Mouse (Mus musculus) gastrocnemius, adult 2 months (tissue): Measurements from ENCODE around the gene Bend5. TPM values are rescaled to one million over a fixed set of nuclear protein-coding genes. Genes with fewer than 3 reads are reported as not detected.

Source experiments
- DNase-seq: peaks from one replicate; pipeline ENCODE4 v3.0.0; 2022
- H3K27ac ChIP-seq: fragments of 200-600 bp; 2 replicates; pipeline ENCODE4 v1.8.1; 2022; ENCODE audit warnings: mild to moderate bottlenecking
- H3K4me3 ChIP-seq: fragments of 200-600 bp; 2 replicates; pipeline ENCODE4 v1.8.1; 2022; ENCODE audit warnings: mild to moderate bottlenecking, moderate library complexity
- CTCF ChIP-seq: fragments of 200-600 bp; IDR thresholded peaks from 2 replicates; pipeline ENCODE4 v1.8.1; 2022; ENCODE audit warnings: antibody characterized with exemption, mild to moderate bottlenecking, moderate library complexity
- intact Hi-C: fragments of 180-260 bp; cut with DNase I; formaldehyde crosslinking; loops from one replicate; pipeline ENCODE4 v1.15.1; 2025
- total RNA-seq, 2 experiments: library from RNA; stranded (reverse); gene quantifications; 2 replicates each; pipeline ENCODE4 v1.2.3; 2021

Gene Bend5
- total RNA-seq, 2 experiments from 2014 or later = 0.15 to 0.33 TPM

GRCm38 (mm10) chr4:111475374-111475971, 60.7 kb downstream of the Bend5 start:
- H3K27ac ChIP-seq = no peak overlapping the region
- DNase-seq = no peak
- H3K4me3 ChIP-seq = no peak overlapping the region
- intact Hi-C loops = no loop called here
- TF ChIP-seq CTCF = no peak

GRCm38 (mm10) chr4:111477507-111477906, 62.7 kb downstream of the Bend5 start:
- Histone ChIP-seq H3K27ac (no peak overlapping the region), H3K4me3 (no peak overlapping the region)
- no peak for DNase-seq
- no peak for TF ChIP-seq CTCF
- intact Hi-C loops = no loop called here

GRCm38 (mm10) chr4:111483499-111483898, 68.7 kb downstream of the Bend5 start:
- no peak for DNase-seq
- TF ChIP-seq CTCF = no peak
- Histone ChIP-seq H3K27ac (no peak overlapping the region), H3K4me3 (no peak overlapping the region)
- intact Hi-C loops = no loop called here

- no peak for TF ChIP-seq CTCF
- DNase-seq = peak; percentile 47
- Histone ChIP-seq H3K4me3 (no peak overlapping the region), H3K27ac (no peak overlapping the region)
- intact Hi-C loops = no loop called here
Measured at GRCm38 (mm10) chr4:111485189-111485588, 70.4 kb downstream of the Bend5 start.

DNA sequence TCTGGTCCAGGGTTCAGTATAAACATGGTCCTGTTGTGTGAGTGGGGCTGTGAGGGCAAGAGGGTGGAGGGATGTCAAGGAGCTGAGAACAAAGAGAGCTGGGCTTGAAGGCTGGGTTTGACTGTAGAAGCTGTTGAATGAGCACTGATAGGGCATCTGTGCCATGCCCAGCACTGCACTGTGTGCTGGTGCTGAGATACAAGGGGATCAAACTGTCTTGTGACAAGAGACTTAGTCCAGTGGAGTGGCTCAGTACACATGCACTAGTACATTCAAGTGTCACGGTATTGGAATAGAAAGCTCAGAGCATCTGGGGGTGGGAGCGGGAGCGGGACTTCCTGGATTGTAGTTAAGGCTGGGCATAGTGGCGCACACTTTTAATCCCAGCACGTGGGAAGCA, 71.4 kb downstream of the Bend5 start:
- TF ChIP-seq CTCF = no peak
- DNase-seq = no peak
- intact Hi-C loops = no loop called here
- H3K4me3 ChIP-seq = no peak overlapping the region
- H3K27ac ChIP-seq = no peak overlapping the region

- TF ChIP-seq CTCF = no peak
- no peak overlapping the region for H3K27ac ChIP-seq
- DNase-seq = no peak
- intact Hi-C loops = no loop called here
- no peak overlapping the region for H3K4me3 ChIP-seq
Measured at GRCm38 (mm10) chr4:111487233-111487843, 72.5 kb downstream of the Bend5 start.

DNA sequence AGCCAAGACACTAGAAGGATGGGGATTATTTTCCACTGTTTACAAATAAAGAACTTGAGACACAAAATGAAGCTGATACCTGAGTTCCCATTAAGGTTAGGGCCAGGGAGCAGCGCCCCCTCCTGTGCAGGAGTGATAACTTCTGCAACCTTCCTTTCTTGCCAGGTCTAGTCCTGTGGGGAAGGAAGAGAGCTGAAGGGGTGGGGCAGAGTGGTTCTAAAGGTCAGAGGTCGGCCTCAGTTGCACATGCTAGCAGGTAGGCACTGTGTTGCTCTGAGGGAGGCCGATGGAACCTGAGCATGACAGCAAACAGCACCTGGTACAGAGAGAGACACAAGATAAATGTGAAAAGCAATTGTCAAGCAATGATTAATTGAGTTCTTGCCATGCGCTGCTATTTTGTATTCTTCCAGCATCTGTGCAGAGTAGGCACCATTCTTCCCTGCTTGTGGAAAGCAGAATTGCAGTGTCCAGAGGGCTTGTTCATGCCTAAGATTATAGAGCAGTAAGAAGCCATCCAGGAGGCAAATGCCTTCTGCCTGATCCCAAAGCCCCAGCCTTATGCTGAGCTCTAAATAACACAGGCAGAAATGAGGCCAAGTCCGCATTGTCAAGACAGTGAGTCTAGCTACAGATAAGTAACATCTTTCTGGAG, 79.1 kb downstream of the Bend5 start:
- no peak overlapping the region for H3K27ac ChIP-seq
- intact Hi-C loops = no loop called here
- TF ChIP-seq CTCF = peak; percentile 28; the same call in 1 of the 2 replicates
- H3K4me3 ChIP-seq = no peak overlapping the region
- no peak for DNase-seq

DNA sequence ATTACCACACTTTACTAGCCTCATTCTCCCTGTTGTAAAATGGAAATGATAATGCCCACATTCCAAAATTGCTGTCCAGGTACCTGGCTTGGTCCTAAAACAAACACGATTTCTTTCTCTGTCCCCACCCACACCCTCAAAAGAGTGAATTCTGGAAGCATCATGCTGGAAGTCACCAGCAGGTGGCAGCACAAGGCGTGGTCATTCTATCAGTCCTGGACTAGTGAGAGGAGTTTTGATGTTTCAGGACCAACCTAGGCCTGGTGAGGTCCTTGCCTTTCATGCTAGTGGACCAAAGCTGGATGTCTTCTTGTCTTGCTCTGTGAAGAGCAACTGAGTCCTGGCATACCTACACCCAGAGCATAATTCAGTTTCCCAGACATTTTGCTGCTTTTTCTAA, 81.1 kb downstream of the Bend5 start:
- TF ChIP-seq CTCF = peak; percentile 78
- Histone ChIP-seq H3K4me3 (no peak overlapping the region), H3K27ac (no peak overlapping the region)
- intact Hi-C loops = loop anchor here (2.0 kb wide), 1 partner anchor 131 kb away; no protein-coding TSS in a partner anchor
- DNase-seq = peak; percentile 60

- no peak for TF ChIP-seq CTCF
- Histone ChIP-seq H3K4me3 (no peak overlapping the region), H3K27ac (no peak overlapping the region)
- intact Hi-C loops = no loop called here
- no peak for DNase-seq
Measured at GRCm38 (mm10) chr4:111498751-111499150, 83.9 kb downstream of the Bend5 start.

- no peak for TF ChIP-seq CTCF
- DNase-seq = no peak
- H3K4me3 ChIP-seq = no peak overlapping the region
- intact Hi-C loops = no loop called here
- no peak overlapping the region for H3K27ac ChIP-seq
Measured at GRCm38 (mm10) chr4:111501441-111501840, 86.6 kb downstream of the Bend5 start.

DNA sequence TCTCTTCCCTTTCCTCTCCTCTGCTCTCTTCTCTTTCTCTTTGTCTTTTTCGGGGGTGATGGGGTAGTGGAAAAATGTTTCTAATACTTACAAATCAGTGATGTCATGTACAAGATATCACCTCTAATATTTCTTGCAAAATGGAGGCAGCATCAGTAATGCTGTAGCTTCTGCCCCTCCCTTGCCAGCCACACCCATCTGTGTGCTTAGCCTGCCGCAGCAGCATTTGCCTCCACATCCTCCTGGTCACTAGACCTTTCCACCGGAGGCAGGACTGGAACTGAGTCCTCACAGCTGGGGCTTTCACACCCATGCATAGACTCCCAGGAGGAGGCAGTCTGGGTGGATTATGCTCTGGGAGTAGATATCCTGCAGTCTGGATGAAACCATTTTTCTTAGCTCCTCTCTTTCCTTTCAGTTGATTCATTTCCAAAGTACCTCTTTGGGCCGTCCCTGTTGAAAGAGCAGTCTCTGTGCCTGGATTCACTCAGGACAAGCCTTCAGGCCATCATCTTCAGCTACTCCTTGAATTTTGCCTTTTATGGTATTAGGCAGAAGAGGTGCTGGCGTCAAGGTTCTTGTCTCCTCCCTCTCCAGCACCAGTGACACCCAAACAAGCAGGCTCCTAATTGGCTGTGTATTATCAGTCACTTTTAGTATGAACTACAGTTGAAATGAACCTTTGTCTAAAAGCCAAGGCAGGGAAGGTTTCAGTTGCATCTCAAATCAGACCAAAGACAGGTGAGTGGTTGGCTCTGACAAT, 88.3 kb downstream of the Bend5 start:
- Histone ChIP-seq H3K4me3 (no peak overlapping the region), H3K27ac (no peak overlapping the region)
- intact Hi-C loops = no loop called here
- no peak for DNase-seq
- TF ChIP-seq CTCF = no peak

- H3K4me3 ChIP-seq = no peak overlapping the region
- no peak for DNase-seq
- intact Hi-C loops = no loop called here
- no peak overlapping the region for H3K27ac ChIP-seq
- TF ChIP-seq CTCF = no peak
Measured at GRCm38 (mm10) chr4:111504952-111505351, 90.1 kb downstream of the Bend5 start.
